Mouse (Mus musculus): ENCODE measurements around the gene Chst8. TPM values are rescaled to one million over a fixed set of nuclear protein-coding genes. Genes with fewer than 3 reads are reported as not detected.

Gene Chst8
- polyA plus RNA-seq, 1 experiment from 2014 or later: 0.47 TPM

GRCm38 (mm10) chr7:34769531-34769930 lies 43.0 kb downstream of the Chst8 start:
- Histone ChIP-seq H3K9me3 (ENCODE audit: low read length) (no peaks in the 10 kb centered on the region), H3K4me3 (ENCODE audit: low read depth, low read length) (no peak overlapping the region), H3K27me3 (ENCODE audit: insufficient read depth, low read length) (no peaks in the 10 kb centered on the region), H3K9ac (replicated peaks) (no peak overlapping the region), H3K4me2 (ENCODE audit: low read depth, low read length) (no peak overlapping the region), H3K4me1 (ENCODE audit: insufficient read depth) (no peaks in the 10 kb centered on the region), H3K36me3 (replicated peaks; ENCODE audit: insufficient read depth, low read length) (no peaks in the 10 kb centered on the region), H3K27ac (ENCODE audit: low read depth) (no peak overlapping the region)
- no peak for DNase-seq
- ATAC-seq: no peak
- 59% methylated on average over 8 of the region's 8 CpGs for whole genome bisulfite sequencing (ENCODE audit: insufficient replicate concordance)
- TF ChIP-seq CTCF (IDR thresholded peaks at IDR 0.05; ENCODE audit: low read depth): no peak
- no peak for TF ChIP-seq EP300 (IDR thresholded peaks at IDR 0.05; ENCODE audit: low read depth)

GRCm38 (mm10) chr7:34764250-34765148 lies 48.0 kb downstream of the Chst8 start:
- no peak for DNase-seq
- WGBS (ENCODE audit: insufficient replicate concordance): 75% methylated on average over 18 of the region's 18 CpGs
- TF ChIP-seq CTCF (IDR thresholded peaks at IDR 0.05; ENCODE audit: low read depth) (no peak), EP300 (IDR thresholded peaks at IDR 0.05; ENCODE audit: low read depth) (no peak)

GRCm38 (mm10) chr7:34759378-34759822 lies 53.1 kb downstream of the Chst8 start:
- H3K36me3 ChIP-seq (replicated peaks; ENCODE audit: insufficient read depth, low read length): no peaks in the 10 kb centered on the region
- no peak for ATAC-seq
- no peak for TF ChIP-seq CTCF (IDR thresholded peaks at IDR 0.05; ENCODE audit: low read depth)
- no peak for TF ChIP-seq EP300 (IDR thresholded peaks at IDR 0.05; ENCODE audit: low read depth)
- no peak overlapping the region for H3K27ac ChIP-seq (ENCODE audit: low read depth)
- no peaks in the 10 kb centered on the region for H3K9me3 ChIP-seq (ENCODE audit: low read length)
- H3K27me3 ChIP-seq (ENCODE audit: insufficient read depth, low read length): no peaks in the 10 kb centered on the region
- DNase-seq: no peak
- WGBS (ENCODE audit: insufficient replicate concordance): 71% methylated on average over 6 of the region's 7 CpGs
- H3K4me1 ChIP-seq (ENCODE audit: insufficient read depth): no peaks in the 10 kb centered on the region
- H3K4me3 ChIP-seq (ENCODE audit: low read depth, low read length): no peak overlapping the region
- no peak overlapping the region for H3K4me2 ChIP-seq (ENCODE audit: low read depth, low read length)
- no peak overlapping the region for H3K9ac ChIP-seq (replicated peaks)

More at GRCm38 (mm10) chr7:34764250-34765148, 48.0 kb downstream of the Chst8 start:
- Histone ChIP-seq H3K27ac (ENCODE audit: low read depth) (no peak overlapping the region), H3K27me3 (ENCODE audit: insufficient read depth, low read length) (no peaks in the 10 kb centered on the region), H3K4me2 (ENCODE audit: low read depth, low read length) (no peak overlapping the region), H3K4me3 (ENCODE audit: low read depth, low read length) (no peak overlapping the region), H3K4me1 (ENCODE audit: insufficient read depth) (no peaks in the 10 kb centered on the region), H3K36me3 (replicated peaks; ENCODE audit: insufficient read depth, low read length) (no peaks in the 10 kb centered on the region), H3K9me3 (ENCODE audit: low read length) (no peaks in the 10 kb centered on the region), H3K9ac (replicated peaks) (no peak overlapping the region)
- ATAC-seq: no peak

GRCm38 (mm10) chr7:34758721-34759120 lies 53.8 kb downstream of the Chst8 start:
- H3K27ac ChIP-seq (ENCODE audit: low read depth): no peak overlapping the region
- H3K4me1 ChIP-seq (ENCODE audit: insufficient read depth): no peaks in the 10 kb centered on the region
- 72% methylated on average over 3 of the region's 3 CpGs for WGBS (ENCODE audit: insufficient replicate concordance)
- no peak for ATAC-seq
- H3K9me3 ChIP-seq (ENCODE audit: low read length): no peaks in the 10 kb centered on the region
- no peak overlapping the region for H3K4me3 ChIP-seq (ENCODE audit: low read depth, low read length)
- no peaks in the 10 kb centered on the region for H3K36me3 ChIP-seq (replicated peaks; ENCODE audit: insufficient read depth, low read length)
- DNase-seq: no peak
- H3K4me2 ChIP-seq (ENCODE audit: low read depth, low read length): no peak overlapping the region
- no peak overlapping the region for H3K9ac ChIP-seq (replicated peaks)
- H3K27me3 ChIP-seq (ENCODE audit: insufficient read depth, low read length): no peaks in the 10 kb centered on the region
- TF ChIP-seq CTCF (IDR thresholded peaks at IDR 0.05; ENCODE audit: low read depth): no peak
- no peak for TF ChIP-seq EP300 (IDR thresholded peaks at IDR 0.05; ENCODE audit: low read depth)

GRCm38 (mm10) chr7:34757513-34757912 lies 55.0 kb downstream of the Chst8 start:
- Histone ChIP-seq H3K36me3 (replicated peaks; ENCODE audit: insufficient read depth, low read length) (no peaks in the 10 kb centered on the region), H3K27me3 (ENCODE audit: insufficient read depth, low read length) (no peaks in the 10 kb centered on the region), H3K9me3 (ENCODE audit: low read length) (no peaks in the 10 kb centered on the region), H3K27ac (ENCODE audit: low read depth) (no peak overlapping the region), H3K9ac (replicated peaks) (no peak overlapping the region), H3K4me2 (ENCODE audit: low read depth, low read length) (no peak overlapping the region), H3K4me3 (ENCODE audit: low read depth, low read length) (no peak overlapping the region), H3K4me1 (ENCODE audit: insufficient read depth) (no peaks in the 10 kb centered on the region)
- TF ChIP-seq EP300 (IDR thresholded peaks at IDR 0.05; ENCODE audit: low read depth): no peak
- peak; percentile 33; the same call in 1 of the 2 replicates for TF ChIP-seq CTCF (IDR thresholded peaks at IDR 0.05; ENCODE audit: low read depth)
- ATAC-seq (no peak), DNase-seq (no peak)
- WGBS (ENCODE audit: insufficient replicate concordance): 72% methylated on average over 4 of the region's 4 CpGs

GRCm38 (mm10) chr7:34753140-34753886 lies 59.2 kb downstream of the Chst8 start:
- Histone ChIP-seq H3K27ac (ENCODE audit: low read depth) (no peak overlapping the region), H3K4me3 (ENCODE audit: low read depth, low read length) (no peak overlapping the region), H3K9me3 (ENCODE audit: low read length) (no peaks in the 10 kb centered on the region), H3K27me3 (ENCODE audit: insufficient read depth, low read length) (no peaks in the 10 kb centered on the region), H3K4me1 (ENCODE audit: insufficient read depth) (no peaks in the 10 kb centered on the region), H3K36me3 (replicated peaks; ENCODE audit: insufficient read depth, low read length) (no peaks in the 10 kb centered on the region), H3K9ac (replicated peaks) (no peak overlapping the region), H3K4me2 (ENCODE audit: low read depth, low read length) (no peak overlapping the region)
- ATAC-seq (no peak), DNase-seq (no peak)
- TF ChIP-seq CTCF (IDR thresholded peaks at IDR 0.05; ENCODE audit: low read depth): no peak
- no peak for TF ChIP-seq EP300 (IDR thresholded peaks at IDR 0.05; ENCODE audit: low read depth)
- 71% methylated on average over 32 of the region's 32 CpGs for WGBS (ENCODE audit: insufficient replicate concordance)

Measured in liver, postnatal 0 days (tissue).